Mouse (Mus musculus) liver, embryonic 14.5 days (tissue): Measurements from ENCODE around the gene Slc38a2. TPM values are rescaled to one million over a fixed set of nuclear protein-coding genes. Genes with fewer than 3 reads are reported as not detected.

ENCODE experiments used
- ATAC-seq: fragments of 200-750 bp; cut with Nextera tagmentation; 2 replicates; pipeline ENCODE4 v1.8.0; 2017; ENCODE audit warnings: moderate number of reproducible peaks, mild to moderate bottlenecking, moderate library complexity; ENCODE audit not compliant: insufficient read depth
- DNase-seq, 3 experiments: peaks; one replicate each; pipeline ENCODE4 v3.0.0-alpha.2; 2012 to 2013; ENCODE audit warnings: low read depth in 3 of 3, low spot score in 3 of 3
- H3K27ac ChIP-seq: fragments of 300-500 bp; sonication (generic); 2 replicates; pipeline ENCODE4 v1.5.1; 2014; ENCODE audit warnings: moderate library complexity, mild to moderate bottlenecking, control low read depth, inconsistent platforms
- H3K27me3 ChIP-seq: fragments of 300-500 bp; sonication (generic); 2 replicates; pipeline ENCODE4 v1.6.1; 2014; ENCODE audit warnings: mild to moderate bottlenecking, low read length, moderate library complexity; ENCODE audit not compliant: control insufficient read depth, insufficient read depth
- H3K36me3 ChIP-seq: fragments of 300-500 bp; sonication (generic); replicated peaks from 2 replicates; pipeline ENCODE4 v1.6.1; 2014; ENCODE audit warnings: low read depth; ENCODE audit not compliant: control insufficient read depth, insufficient read depth
- H3K4me1 ChIP-seq, 2 experiments: fragments of 200-500 bp in 1 of 2; fragments of 300-500 bp in 1 of 2; sonication (generic) in 1 of 2; replicated peaks; 2 replicates each; pipeline ENCODE4 v1.6.1; 2012 to 2014; ENCODE audit warnings: antibody characterized with exemption in 1 of 2, inconsistent platforms in 1 of 2, low read length in 1 of 2; ENCODE audit not compliant: control insufficient read depth in 2 of 2, insufficient read depth in 2 of 2
- H3K4me2 ChIP-seq: fragments of 300-500 bp; sonication (generic); 2 replicates; pipeline ENCODE4 v1.6.1; 2014; ENCODE audit warnings: low read depth, mild to moderate bottlenecking, control low read depth, moderate library complexity
- H3K4me3 ChIP-seq, 2 experiments: fragments of 200-500 bp in 1 of 2; fragments of 300-500 bp in 1 of 2; sonication (generic) in 1 of 2; 2 replicates each; pipeline ENCODE4 v1.5.1; 2012 to 2014; ENCODE audit warnings: low read depth in 2 of 2, low read length in 2 of 2, mild to moderate bottlenecking in 2 of 2, control low read depth in 1 of 2, inconsistent platforms in 1 of 2, moderate library complexity in 1 of 2; ENCODE audit not compliant: insufficient read depth in 1 of 2
- H3K9ac ChIP-seq: fragments of 300-500 bp; sonication (generic); replicated peaks from 2 replicates; pipeline ENCODE4 v1.6.1; 2014; ENCODE audit warnings: mild to moderate bottlenecking, control low read depth, moderate library complexity
- H3K9me3 ChIP-seq: fragments of 300-500 bp; sonication (generic); 2 replicates; pipeline ENCODE4 v1.6.1; 2016; ENCODE audit warnings: low read length, mixed read lengths; ENCODE audit not compliant: control insufficient read depth
- CTCF ChIP-seq: IDR thresholded peaks from 2 replicates; pipeline ENCODE4 v1.5.1; 2016; ENCODE audit warnings: antibody characterized with exemption, low read depth, control low read depth
- EP300 ChIP-seq: IDR thresholded peaks from 2 replicates; pipeline ENCODE4 v1.6.1; 2016; ENCODE audit warnings: antibody characterized with exemption, low read depth
- WGBS: fragments of 180-500 bp; shearing (Covaris S2); extraction: QIAGEN DNeasy Blood & Tissue Kit; methylation state at CpG from one replicate; pipeline ENCODE4 v1.1.7; 2014; ENCODE audit not compliant: insufficient replicate concordance; 5-methylcytosine and 5-hydroxymethylcytosine counted together
- polyA plus RNA-seq, 2 experiments: library from polyadenylated mRNA; depleted of rRNA in 1 of 2; stranded (reverse) in 1 of 2; unstranded in 1 of 2; fragments of >200 nt; fragmentation: Nextera tagmentation in 1 of 2; extraction: Ambion mirVana in 1 of 2; gene quantifications; 2 replicates each; pipeline versions ENCODE4 v1.2.1 to v1.2.3; 2012 to 2014

Slc38a2 gene
- polyA plus RNA-seq (2012; rRNA removed) (16.9 and 19.9 TPM in 2 replicates), polyA plus RNA-seq (2014; fragmentation: Nextera tagmentation; extraction: Ambion mirVana) (28.8 and 32.8 TPM in 2 replicates)

- H3K9me3 ChIP-seq: no peaks in the 10 kb centered on the region
- ATAC-seq: peak; percentile 81
- DNase-seq: peak; percentile 71 to 77 (median 73)
- H3K9ac ChIP-seq: peak within 1 kb of the TSS; percentile 99
- no peaks in the 10 kb centered on the region; the same call in 1 of the 2 replicates for H3K27me3 ChIP-seq
- H3K4me2 ChIP-seq: peak within 1 kb of the TSS; percentile 98
- peaks cover 35% of the 10 kb centered on the region for H3K36me3 ChIP-seq
- H3K4me3 ChIP-seq: peak within 1 kb of the TSS; percentile 80 to 97
- TF ChIP-seq EP300: no peak
- peak; percentile 53 for TF ChIP-seq CTCF
- peak within 1 kb of the TSS; percentile 92 for H3K27ac ChIP-seq
- H3K4me1 ChIP-seq: peaks cover 10 to 19% of the 10 kb centered on the region in 2 experiments
- WGBS: 1% methylated on average over 76 of the region's 76 CpGs
These were observed at the start of gene Slc38a2 for GRCm38 (mm10) chr15:96699521-96700511. Slc38a2 (minus strand) TSS chr15:96699730.

- no peak overlapping the region for H3K4me2 ChIP-seq
- no peak overlapping the region for H3K4me3 ChIP-seq
- H3K27ac ChIP-seq: no peak overlapping the region
These were observed 49.6 kb upstream of the Slc38a2 start for GRCm38 (mm10) chr15:96749101-96749500.

GRCm38 (mm10) chr15:96747551-96747950 lies 48.0 kb upstream of the Slc38a2 start:
- no peaks in the 10 kb centered on the region for H3K9me3 ChIP-seq
- no peak overlapping the region for H3K27ac ChIP-seq
- H3K27me3 ChIP-seq: no peaks in the 10 kb centered on the region
- TF ChIP-seq CTCF (no peak), EP300 (no peak)
- 81% methylated on average over 11 of the region's 11 CpGs for WGBS
- no peaks in the 10 kb centered on the region for H3K36me3 ChIP-seq
- no peak overlapping the region for H3K4me3 ChIP-seq
- no peak overlapping the region for H3K4me2 ChIP-seq
- H3K9ac ChIP-seq: no peak overlapping the region
- no peak for ATAC-seq
- peaks cover 19 to 25% of the 10 kb centered on the region in 2 experiments for H3K4me1 ChIP-seq
- no peak for DNase-seq

More at GRCm38 (mm10) chr15:96749101-96749500, 49.6 kb upstream of the Slc38a2 start:
- TF ChIP-seq CTCF: no peak
- TF ChIP-seq EP300: no peak
- Histone ChIP-seq H3K9me3 (no peaks in the 10 kb centered on the region), H3K4me1 (peaks cover 9 to 12% of the 10 kb centered on the region in 2 experiments), H3K27me3 (no peaks in the 10 kb centered on the region), H3K9ac (no peak overlapping the region), H3K36me3 (no peaks in the 10 kb centered on the region)
- whole genome bisulfite sequencing: 56% methylated on average over 10 of the region's 10 CpGs
- ATAC-seq (no peak), DNase-seq (no peak)

GRCm38 (mm10) chr15:96746986-96747385 lies 47.5 kb upstream of the Slc38a2 start:
- Histone ChIP-seq H3K27ac (no peak overlapping the region), H3K4me1 (peaks cover 19 to 29% of the 10 kb centered on the region in 2 experiments), H3K4me2 (no peak overlapping the region), H3K9ac (no peak overlapping the region), H3K4me3 (no peak overlapping the region), H3K9me3 (no peaks in the 10 kb centered on the region), H3K27me3 (no peaks in the 10 kb centered on the region), H3K36me3 (no peaks in the 10 kb centered on the region)
- no peak for DNase-seq
- TF ChIP-seq CTCF (no peak), EP300 (no peak)
- WGBS: 68% methylated on average over 6 of the region's 6 CpGs
- no peak for ATAC-seq

- ATAC-seq: no peak
- H3K9ac ChIP-seq: no peak overlapping the region
- no peaks in the 10 kb centered on the region for H3K27me3 ChIP-seq
- H3K27ac ChIP-seq: no peak overlapping the region
- 83% methylated on average over 1 of the region's 1 CpGs for WGBS
- H3K4me1 ChIP-seq: peaks cover 19 to 31% of the 10 kb centered on the region in 2 experiments
- TF ChIP-seq EP300 (no peak), CTCF (no peak)
- no peaks in the 10 kb centered on the region for H3K9me3 ChIP-seq
- H3K4me3 ChIP-seq: no peak overlapping the region
- H3K4me2 ChIP-seq: no peak overlapping the region
- DNase-seq: no peak
- no peaks in the 10 kb centered on the region for H3K36me3 ChIP-seq
These were observed 45.8 kb upstream of the Slc38a2 start for GRCm38 (mm10) chr15:96745299-96745698.
